Mouse (Mus musculus) neural tube, embryonic 15.5 days (tissue): ENCODE results near the gene Iqck. TPM values are rescaled to one million over a fixed set of nuclear protein-coding genes. Genes with fewer than 3 reads are reported as not detected.
A peak's percentile ranks its signal among the peaks of the same experiment; 100 is the strongest.

Experiments
- ATAC-seq: fragments of 200-750 bp; cut with Nextera tagmentation; 2 replicates; pipeline ENCODE4 v1.8.0; 2017; ENCODE audit warnings: mild to moderate bottlenecking, moderate TSS enrichment, moderate library complexity; ENCODE audit not compliant: low FRiP score
- H3K27ac ChIP-seq: fragments of 300-500 bp; sonication (generic); replicated peaks from 2 replicates; pipeline ENCODE4 v1.5.1; 2015; ENCODE audit warnings: mild to moderate bottlenecking, inconsistent platforms
- H3K27me3 ChIP-seq: fragments of 300-500 bp; sonication (generic); replicated peaks from 2 replicates; pipeline ENCODE4 v1.6.1; 2015; ENCODE audit warnings: inconsistent platforms
- H3K36me3 ChIP-seq: fragments of 300-500 bp; sonication (generic); 2 replicates; pipeline ENCODE4 v1.6.1; 2015; ENCODE audit warnings: inconsistent platforms
- H3K4me1 ChIP-seq: fragments of 300-500 bp; sonication (generic); 2 replicates; pipeline ENCODE4 v1.6.1; 2015; ENCODE audit warnings: inconsistent platforms
- H3K4me2 ChIP-seq: fragments of 300-500 bp; sonication (generic); 2 replicates; pipeline ENCODE4 v1.6.1; 2015; ENCODE audit warnings: inconsistent platforms, mild to moderate bottlenecking, moderate library complexity
- H3K4me3 ChIP-seq: fragments of 300-500 bp; sonication (generic); replicated peaks from 2 replicates; pipeline ENCODE4 v1.5.1; 2015; ENCODE audit warnings: mild to moderate bottlenecking, inconsistent platforms
- H3K9ac ChIP-seq: fragments of 300-500 bp; sonication (generic); replicated peaks from 2 replicates; pipeline ENCODE4 v1.6.1; 2015; ENCODE audit warnings: mild to moderate bottlenecking, inconsistent platforms
- H3K9me3 ChIP-seq: fragments of 300-500 bp; sonication (generic); replicated peaks from 2 replicates; pipeline ENCODE4 v1.6.1; 2016; ENCODE audit warnings: inconsistent platforms
- WGBS: fragments of 180-500 bp; shearing (Covaris S2); methylation state at CpG from one replicate; pipeline ENCODE4 v1.1.7; 2015; ENCODE audit warnings: mixed read lengths; 5-methylcytosine and 5-hydroxymethylcytosine counted together
- polyA plus RNA-seq: library from polyadenylated mRNA; unstranded; fragments of >200 nt; fragmentation: Nextera tagmentation; extraction: Ambion mirVana; gene quantifications from 2 replicates; pipeline ENCODE4 v1.2.1, GENCODE M21; 2015

The Iqck gene
- polyA plus RNA-seq, 1 experiment from 2014 or later = 4.4 TPM

- Histone ChIP-seq H3K4me3 (peak overlapping the region; percentile 54), H3K9me3 (no peaks in the 10 kb centered on the region), H3K27me3 (no peaks in the 10 kb centered on the region; the same call in 1 of the 2 replicates), H3K4me2 (peak overlapping the region; percentile 69), H3K4me1 (peaks cover 62% of the 10 kb centered on the region), H3K36me3 (no peaks in the 10 kb centered on the region), H3K27ac (peak overlapping the region; percentile 52), H3K9ac (peak overlapping the region; percentile 47)
- 0% methylated on average over 21 of the region's 21 CpGs for WGBS
- peak; percentile 14 for ATAC-seq
Measured at GRCm38 (mm10) chr7:118994231-118994842, 138.8 kb downstream of the Iqck start.

GRCm38 (mm10) chr7:118995007-118995406, 139.5 kb downstream of the Iqck start, which contains the start of gene Gprc5b:
Gprc5b (minus strand) TSS chr7:118995211.
- no peaks in the 10 kb centered on the region for H3K36me3 ChIP-seq
- H3K27me3 ChIP-seq = no peaks in the 10 kb centered on the region; the same call in 1 of the 2 replicates
- no peaks in the 10 kb centered on the region for H3K9me3 ChIP-seq
- peak within 1 kb of the TSS; percentile 54 for H3K4me3 ChIP-seq
- peaks cover 57% of the 10 kb centered on the region for H3K4me1 ChIP-seq
- under 1% methylated on average over 43 of the region's 44 CpGs for WGBS
- H3K27ac ChIP-seq = peak within 1 kb of the TSS; percentile 52
- H3K9ac ChIP-seq = peak within 1 kb of the TSS; percentile 47
- H3K4me2 ChIP-seq = peak within 1 kb of the TSS; percentile 69
- ATAC-seq = peak; percentile 89

GRCm38 (mm10) chr7:118995671-118996070, 140.1 kb downstream of the Iqck start:
- 0 out of 2 replicates have a peak overlapping the region, but pooled peaks have one; percentile 18 for H3K9ac ChIP-seq
- no peaks in the 10 kb centered on the region; the same call in 1 of the 2 replicates for H3K27me3 ChIP-seq
- no peaks in the 10 kb centered on the region for H3K9me3 ChIP-seq
- peak; percentile 26; the same call in 1 of the 2 replicates for ATAC-seq
- peak overlapping the region; percentile 54 for H3K4me3 ChIP-seq
- peak overlapping the region; percentile 69 for H3K4me2 ChIP-seq
- H3K36me3 ChIP-seq = no peaks in the 10 kb centered on the region
- no peak overlapping the region for H3K27ac ChIP-seq
- WGBS = 6% methylated on average over 14 of the region's 14 CpGs
- peaks cover 51% of the 10 kb centered on the region for H3K4me1 ChIP-seq

- no peaks in the 10 kb centered on the region for H3K36me3 ChIP-seq
- H3K27ac ChIP-seq = no peak overlapping the region
- WGBS = 9% methylated on average over 13 of the region's 13 CpGs
- peak; percentile 37; the same call in 1 of the 2 replicates for ATAC-seq
- no peak overlapping the region for H3K9ac ChIP-seq
- peak overlapping the region; percentile 54; the same call in 1 of the 2 replicates for H3K4me3 ChIP-seq
- H3K4me2 ChIP-seq = peak overlapping the region; percentile 69
- H3K4me1 ChIP-seq = peaks cover 45% of the 10 kb centered on the region
- H3K9me3 ChIP-seq = no peaks in the 10 kb centered on the region
- no peaks in the 10 kb centered on the region; the same call in 1 of the 2 replicates for H3K27me3 ChIP-seq
Measured at GRCm38 (mm10) chr7:118996137-118996837, 140.7 kb downstream of the Iqck start.

- ATAC-seq = no peak
- Histone ChIP-seq H3K4me2 (no peak overlapping the region), H3K27me3 (peaks cover 2% of the 10 kb centered on the region; the same call in 1 of the 2 replicates), H3K27ac (no peak overlapping the region), H3K9ac (no peak overlapping the region), H3K9me3 (no peaks in the 10 kb centered on the region), H3K36me3 (no peaks in the 10 kb centered on the region), H3K4me3 (no peak overlapping the region), H3K4me1 (peaks cover 11% of the 10 kb centered on the region)
- WGBS = 83% methylated on average over 2 of the region's 2 CpGs
Measured at GRCm38 (mm10) chr7:118999857-119000256, 144.3 kb downstream of the Iqck start.

- H3K9me3 ChIP-seq = no peaks in the 10 kb centered on the region
- 58% methylated on average over 2 of the region's 2 CpGs for WGBS
- no peak overlapping the region for H3K4me3 ChIP-seq
- 0 out of 2 replicates have a peak, but pooled peaks cover 2% of the 10 kb centered on the region for H3K27me3 ChIP-seq
- H3K36me3 ChIP-seq = no peaks in the 10 kb centered on the region
- no peaks in the 10 kb centered on the region for H3K4me1 ChIP-seq
- no peak overlapping the region for H3K9ac ChIP-seq
- no peak overlapping the region for H3K4me2 ChIP-seq
- ATAC-seq = no peak
- H3K27ac ChIP-seq = no peak overlapping the region
Measured at GRCm38 (mm10) chr7:119001965-119002364, 146.4 kb downstream of the Iqck start.

- Histone ChIP-seq H3K9me3 (no peaks in the 10 kb centered on the region), H3K9ac (no peak overlapping the region), H3K4me1 (no peaks in the 10 kb centered on the region), H3K27me3 (0 out of 2 replicates have a peak, but pooled peaks cover 2% of the 10 kb centered on the region), H3K27ac (no peak overlapping the region), H3K36me3 (no peaks in the 10 kb centered on the region), H3K4me2 (no peak overlapping the region), H3K4me3 (no peak overlapping the region)
- 53% methylated on average over 2 of the region's 2 CpGs for WGBS
- no peak for ATAC-seq
Measured at GRCm38 (mm10) chr7:119002501-119002900, 146.9 kb downstream of the Iqck start.

GRCm38 (mm10) chr7:119010854-119011529, 155.4 kb downstream of the Iqck start:
- Histone ChIP-seq H3K4me3 (no peak overlapping the region), H3K4me1 (no peaks in the 10 kb centered on the region), H3K27me3 (peaks cover 3% of the 10 kb centered on the region; the same call in 1 of the 2 replicates), H3K36me3 (no peaks in the 10 kb centered on the region), H3K9ac (no peak overlapping the region), H3K4me2 (no peak overlapping the region), H3K27ac (no peak overlapping the region), H3K9me3 (no peaks in the 10 kb centered on the region)
- 20% methylated on average over 5 of the region's 5 CpGs for WGBS
- no peak; the same call in 1 of the 2 replicates for ATAC-seq

GRCm38 (mm10) chr7:119015736-119016135, 160.2 kb downstream of the Iqck start:
- Histone ChIP-seq H3K9ac (no peak overlapping the region), H3K27me3 (peaks cover 3% of the 10 kb centered on the region; the same call in 1 of the 2 replicates), H3K9me3 (no peaks in the 10 kb centered on the region), H3K27ac (no peak overlapping the region), H3K4me3 (no peak overlapping the region), H3K36me3 (no peaks in the 10 kb centered on the region), H3K4me2 (no peak overlapping the region), H3K4me1 (no peaks in the 10 kb centered on the region)
- 2% methylated on average over 3 of the region's 3 CpGs for WGBS
- ATAC-seq = no peak

GRCm38 (mm10) chr7:119019537-119019936, 164.0 kb downstream of the Iqck start:
- no peak overlapping the region for H3K9ac ChIP-seq
- no peaks in the 10 kb centered on the region for H3K9me3 ChIP-seq
- no peak overlapping the region for H3K27ac ChIP-seq
- H3K36me3 ChIP-seq = no peaks in the 10 kb centered on the region
- WGBS = 15% methylated on average over 4 of the region's 4 CpGs
- H3K4me3 ChIP-seq = no peak overlapping the region
- H3K4me2 ChIP-seq = no peak overlapping the region
- H3K4me1 ChIP-seq = no peaks in the 10 kb centered on the region
- peak; percentile 79 for ATAC-seq
- no peaks in the 10 kb centered on the region; the same call in 1 of the 2 replicates for H3K27me3 ChIP-seq
